8 mouse cellular contexts compared by ENCODE assay signal in genomic region chr12:36041703-36042347, GRCm38 (mm10). TPM values are rescaled to one million over a fixed set of nuclear protein-coding genes. Genes with fewer than 3 reads are reported as not detected.
DNase-seq lines count a peak whose midpoint lies in the region; ATAC-seq and TF ChIP-seq lines count a peak whose summit lies in the region.

No protein-coding gene starts in this region.

- no peaks in the 10 kb centered on the region for H3K36me3 ChIP-seq in hindbrain, embryonic 12.5 days
- H3K36me3 ChIP-seq in macrophage (ENCODE audit: inconsistent target), result no peaks in the 10 kb centered on the region

- peak; percentile 39 for TF ChIP-seq CTCF in left cerebral cortex, adult 2 months (IDR thresholded peaks at IDR 0.05)

- H3K9me3 ChIP-seq in hindbrain, embryonic 12.5 days (replicated peaks), result 0 out of 2 replicates have a peak, but pooled peaks cover 3% of the 10 kb centered on the region

- intact Hi-C loops in left cerebral cortex, adult 2 months (cut with DNase I), result loop anchor here (1.0 to 2.0 kb wide), 3 partner anchors 50 to 115 kb away; partner anchors contain the start of gene Ankmy2

- peak overlapping the region; percentile 92 for H3K27ac ChIP-seq in hindbrain, embryonic 12.5 days
- H3K27ac ChIP-seq in left cerebral cortex, adult 2 months, result peak overlapping the region; percentile 99
- H3K27ac ChIP-seq in macrophage, result no peak overlapping the region

- peak; percentile 90 for ATAC-seq in hindbrain, embryonic 12.5 days (ENCODE audit: low FRiP score)

- H3K4me3 ChIP-seq in hindbrain, embryonic 12.5 days, result peak overlapping the region; percentile 94
- H3K4me3 ChIP-seq in left cerebral cortex, adult 2 months, result peak overlapping the region; percentile 75
- H3K4me3 ChIP-seq in macrophage (ENCODE audit: inconsistent target), result peak overlapping the region; percentile 28

- DNase-seq in gastrocnemius, adult 18-20 months (ENCODE audit: low spot score), result peak; percentile 27
- DNase-seq in gastrocnemius, adult 8-10 months (ENCODE audit: low spot score in 2 of 2), result no peak
- peak; percentile 84 for DNase-seq in cerebellum, adult 9-11 months
- peak; percentile 42 for DNase-seq in forelimb bud, embryonic 11.5 days (ENCODE audit: low read depth, low spot score)
- DNase-seq in left cerebral cortex, adult 2 months (ENCODE audit: extremely low spot score in 1 of 2, low spot score in 2 of 2), result peak; percentile 59 to 60
- DNase-seq in right cerebral cortex, postnatal 10 days (ENCODE audit: low spot score in 2 of 2), result peak; percentile 62 to 70

- WGBS in hindbrain, embryonic 12.5 days, result under 1% methylated on average over 38 of the region's 50 CpGs
- 3% methylated on average over 50 of the region's 50 CpGs for WGBS in macrophage (ENCODE audit: missing documents)

- no peaks in the 10 kb centered on the region for H3K27me3 ChIP-seq in hindbrain, embryonic 12.5 days

- no peaks in the 10 kb centered on the region for H3K79me2 ChIP-seq in macrophage (ENCODE audit: inconsistent target)

- H3K4me2 ChIP-seq in hindbrain, embryonic 12.5 days (replicated peaks), result peak overlapping the region; percentile 52

- H3K4me1 ChIP-seq in hindbrain, embryonic 12.5 days, result peaks cover 21% of the 10 kb centered on the region

- H3K9ac ChIP-seq in hindbrain, embryonic 12.5 days, result peak overlapping the region; percentile 95

RNA-seq across cellular contexts. Expression of gene Tspan13, which starts 0.5 kb away (rescaled TPM):
- total RNA-seq in gastrocnemius, adult 18-20 months (2021), result 10 to 100 TPM; 18.9 to 23.8 TPM
- 10 to 100 TPM; 17.7 to 24.5 (median 23.9) TPM for total RNA-seq in gastrocnemius, adult 8-10 months (2022)
- polyA plus RNA-seq in hindbrain, embryonic 12.5 days (2016; fragmentation: Nextera tagmentation; extraction: Ambion mirVana), result 257 TPM in 2 replicates
- 100 to 1,000 TPM; 197 to 200 TPM for total RNA-seq in left cerebral cortex, adult 2 months (2021)
- total RNA-seq in macrophage (2018; cell fraction: chromatin; rRNA removed), result 10 to 100 TPM in 6 of 26 experiments, 1 to 10 TPM in 19, under 1 TPM in 1; 0.77 to 25.1 (median 3.7) TPM
- 10 to 100 TPM in 13 of 26 experiments, 1 to 10 TPM in 13; 3.0 to 29.9 (median 13.5) TPM for total RNA-seq in macrophage (2018; cell fraction: cytosol; rRNA removed)
- 10 to 100 TPM in 12 of 26 experiments, 1 to 10 TPM in 14; 2.4 to 28.3 (median 8.9) TPM for total RNA-seq in macrophage (2018; cell fraction: nucleus; rRNA removed)
- 10.1 to 18.2 TPM (median 17.7 TPM) in 3 replicates for polyA plus RNA-seq in macrophage (2018)

RNA-seq across cellular contexts. Expression of gene Agr2, which starts 49.1 kb away (rescaled TPM):
- total RNA-seq in gastrocnemius, adult 18-20 months (2021), result not detected
- total RNA-seq in gastrocnemius, adult 8-10 months (2022), result not detected
- polyA plus RNA-seq in hindbrain, embryonic 12.5 days (2016; fragmentation: Nextera tagmentation; extraction: Ambion mirVana), result 0.28 and 0.42 TPM in 2 replicates
- total RNA-seq in left cerebral cortex, adult 2 months (2021), result not detected
- not detected for total RNA-seq in macrophage (2018; cell fraction: chromatin; rRNA removed)
- total RNA-seq in macrophage (2018; cell fraction: cytosol; rRNA removed), result not detected
- not detected for total RNA-seq in macrophage (2018; cell fraction: nucleus; rRNA removed)
- polyA plus RNA-seq in macrophage (2018), result not detected in 3 replicates

Comparison
In these comparisons a context has a peak if more than half of its experiments do, and no peak if none do; other contexts are left out.
1. DNase-seq: peak in gastrocnemius, adult 18-20 months (single experiment), cerebellum, adult 9-11 months (single experiment), forelimb bud, embryonic 11.5 days (single experiment), left cerebral cortex, adult 2 months (2 of 2) and right cerebral cortex, postnatal 10 days (2 of 2); none in gastrocnemius, adult 8-10 months (0 of 2).
2. H3K4me3 ChIP-seq: peak in every context shown above with its lines; median percentile 94 in hindbrain, embryonic 12.5 days; 75 in left cerebral cortex, adult 2 months; 28 in macrophage.
3. RNA of gene Tspan13, which starts 0.5 kb away (total RNA-seq): 197 to 200 TPM in left cerebral cortex, adult 2 months; 17.7 to 24.5 TPM in gastrocnemius, adult 8-10 months and 18.9 to 23.8 TPM in gastrocnemius, adult 18-20 months; every median in the first group is over 4 times any median in the second.